Mouse (Mus musculus) brain, embryonic 14.5 days (tissue): ENCODE results near the gene Aagab. TPM values are rescaled to one million over a fixed set of nuclear protein-coding genes. Genes with fewer than 3 reads are reported as not detected.

Experiments used
- DNase-seq: peaks from one replicate; pipeline ENCODE4 v3.0.0-alpha.2; 2011; ENCODE audit warnings: low read depth
- CTCF ChIP-seq: fragments of 200-500 bp; IDR thresholded peaks from 2 replicates; pipeline ENCODE4 v1.5.1; 2012; ENCODE audit warnings: inconsistent platforms, mild to moderate bottlenecking, moderate library complexity, borderline replicate concordance; ENCODE audit not compliant: insufficient read depth, insufficient read length; ENCODE audit errors: extremely low read depth
- POLR2A ChIP-seq: fragments of 200-500 bp; IDR thresholded peaks from 2 replicates; pipeline ENCODE4 v1.6.1; 2012; ENCODE audit warnings: mild to moderate bottlenecking, inconsistent platforms, borderline replicate concordance; ENCODE audit not compliant: poor library complexity, insufficient read depth, insufficient read length, severe bottlenecking; ENCODE audit errors: extremely low read depth
- polyA plus RNA-seq: library from polyadenylated mRNA; depleted of rRNA; stranded (reverse); fragments of >200 nt; gene quantifications from 2 replicates; pipeline ENCODE4 v1.2.3, GENCODE M21; 2012; rRNA removed

Gene Aagab
- polyA plus RNA-seq: 24.9 and 27.9 TPM in 2 replicates

DNA sequence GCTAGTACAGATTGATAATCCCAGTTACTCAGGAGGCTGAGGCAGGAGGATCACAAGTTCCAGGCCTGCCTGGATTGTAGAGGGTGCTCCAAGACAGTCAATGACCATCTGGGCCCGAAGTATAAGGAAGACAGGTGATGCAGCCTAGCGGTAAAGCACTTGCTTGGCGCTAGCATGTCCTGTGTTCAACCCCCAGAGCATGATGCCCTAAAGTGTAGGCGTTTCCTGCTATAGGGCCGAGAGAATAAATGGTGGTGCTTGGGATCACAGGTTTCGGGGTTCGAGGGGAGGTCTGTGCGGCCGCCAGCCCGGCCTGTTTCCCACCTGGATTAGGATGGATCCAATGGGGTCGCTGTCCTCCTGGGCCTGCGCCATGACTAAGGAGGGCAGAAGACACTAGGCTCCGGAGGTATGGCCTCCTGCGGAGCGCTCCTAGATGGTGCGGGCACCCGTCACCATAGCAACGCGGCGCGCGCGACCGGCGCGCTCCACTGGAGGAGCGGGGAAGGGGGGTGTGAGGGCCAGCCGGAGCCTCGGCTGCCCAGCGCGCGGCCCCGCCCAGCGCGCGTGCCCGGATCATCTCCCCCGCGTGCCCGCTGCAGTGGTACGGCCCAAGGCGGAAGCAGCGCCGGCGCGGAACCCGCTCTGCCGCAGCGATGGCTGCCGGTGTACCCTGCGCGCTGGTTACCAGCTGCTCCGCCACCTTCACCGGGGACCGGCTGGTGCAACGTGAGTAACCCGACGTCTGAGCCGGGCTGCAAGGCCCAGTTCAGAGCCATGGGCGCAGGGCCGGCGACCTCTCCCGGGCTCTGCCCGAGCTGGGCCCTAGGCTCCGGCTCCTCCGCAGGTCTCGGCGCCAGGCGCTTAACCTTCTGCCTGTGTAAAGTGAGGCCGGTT is at the start of gene Aagab, which contains the start of gene Iqch:
Gene Aagab, plus strand, starts transcription at position 618 of the 897 bp plus-strand sequence.
Gene Iqch, minus strand, starts transcription at position 451 of the 897 bp plus-strand sequence.
- peak; percentile 98 for DNase-seq

DNA sequence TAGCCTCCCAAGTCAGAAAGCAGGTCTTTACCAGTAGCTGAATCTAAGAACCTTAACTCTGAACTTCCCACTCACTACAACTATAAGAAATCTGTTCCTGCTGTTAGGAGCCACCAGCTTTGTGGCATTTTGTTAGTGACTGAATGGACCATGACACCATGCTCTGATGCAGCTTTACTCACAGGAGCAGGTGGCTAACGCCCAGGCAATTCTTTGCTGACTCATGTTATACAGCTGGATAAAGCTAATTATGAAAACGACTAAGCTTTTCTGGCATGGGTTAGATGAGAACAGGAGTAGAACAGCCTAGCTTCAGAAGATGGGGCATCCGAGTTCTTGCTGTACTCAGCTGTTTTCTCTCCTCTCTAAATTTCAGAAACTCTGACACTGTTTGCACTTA is 48.8 kb upstream of the Aagab start:
- no peak for DNase-seq
- TF ChIP-seq POLR2A (no peak), CTCF (no peak)

More for the DNA sequence above, at the start of gene Aagab, which contains the start of gene Iqch:
- TF ChIP-seq POLR2A (peak; percentile 88), CTCF (no peak)

DNA sequence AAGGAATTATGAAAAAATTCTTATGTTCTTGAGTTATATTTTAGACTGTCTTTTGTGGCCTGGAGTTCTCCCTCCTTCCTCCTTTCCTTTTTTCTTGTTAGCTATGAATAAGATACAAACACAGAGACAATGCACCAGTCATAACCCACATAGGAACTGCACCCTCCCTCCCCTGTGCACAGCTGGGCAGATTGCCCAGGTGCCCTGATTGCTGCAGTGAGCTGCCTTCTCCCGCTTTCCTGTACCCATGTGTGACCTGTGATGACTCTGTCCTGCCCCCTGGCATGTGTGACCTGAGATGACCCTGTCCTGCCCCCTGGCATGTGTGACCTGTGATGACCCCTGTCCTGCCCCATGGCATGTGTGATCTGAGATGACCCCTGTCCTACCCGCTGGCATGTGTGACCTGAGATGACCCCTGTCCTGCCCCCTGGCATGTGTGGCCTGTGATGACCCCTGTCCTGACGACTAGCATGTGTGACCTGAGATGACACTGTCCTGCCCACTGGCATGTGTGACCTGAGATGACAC is 46.9 kb upstream of the Aagab start:
- TF ChIP-seq POLR2A (no peak), CTCF (no peak)
- DNase-seq: no peak

DNA sequence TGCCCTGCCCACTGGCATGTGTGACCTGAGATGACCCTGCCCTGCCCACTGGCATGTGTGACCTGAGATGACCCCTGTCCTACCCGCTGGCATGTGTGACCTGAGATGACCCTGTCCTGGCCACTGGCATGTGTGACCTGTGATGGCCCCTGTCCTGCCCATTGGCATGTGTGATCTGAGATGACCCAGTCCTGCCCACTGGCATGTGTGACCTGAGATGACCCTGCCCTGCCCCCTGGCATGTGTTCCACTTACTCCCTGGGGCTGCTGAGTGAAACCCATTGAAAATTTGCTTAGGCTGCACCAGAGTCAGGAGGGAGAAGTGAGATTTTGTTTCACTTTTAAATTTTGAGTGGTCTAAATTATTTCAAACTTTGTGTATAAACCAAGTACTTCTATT is 46.1 kb upstream of the Aagab start:
- no peak for DNase-seq
- TF ChIP-seq POLR2A (no peak), CTCF (no peak)

DNA sequence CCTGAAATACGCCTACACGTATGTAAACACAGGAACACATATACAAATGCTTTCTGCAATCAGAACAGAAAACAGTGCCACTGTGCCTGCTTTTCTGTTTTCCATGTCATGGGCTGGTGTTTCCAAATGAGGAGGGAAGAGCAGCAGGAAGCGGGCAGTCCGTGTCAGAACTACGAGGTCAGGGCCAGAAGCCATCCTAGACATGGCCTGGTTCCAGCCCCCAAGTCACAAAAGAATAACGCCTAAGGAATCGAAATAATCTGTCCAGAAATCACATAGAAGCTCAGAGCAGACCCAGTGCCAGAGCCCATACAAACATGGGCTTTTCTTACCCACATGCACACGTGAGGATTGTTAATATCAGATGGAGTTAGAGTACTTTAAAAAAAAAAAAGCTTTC is 45.5 kb upstream of the Aagab start:
- TF ChIP-seq POLR2A (no peak), CTCF (no peak)
- DNase-seq: no peak

DNA sequence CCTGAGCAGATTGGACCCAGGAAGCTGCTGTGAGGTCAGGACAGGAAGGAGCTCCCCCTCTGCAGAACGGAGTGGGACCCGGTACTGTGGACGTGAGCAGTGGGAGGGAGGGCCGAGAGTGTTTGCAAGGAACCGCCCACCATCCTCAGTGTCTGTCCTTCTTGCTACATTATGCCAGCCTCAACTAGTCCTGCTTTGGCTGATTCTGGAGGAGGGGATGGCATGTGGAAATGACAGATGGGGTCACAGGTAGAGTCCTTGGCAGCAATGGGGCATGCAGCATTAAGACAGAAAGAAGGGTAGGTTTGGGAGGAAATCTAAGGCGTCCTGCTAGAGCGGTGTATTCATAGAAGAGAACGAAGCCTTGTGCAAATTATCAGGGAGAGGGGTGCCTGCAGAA is 40.5 kb upstream of the Aagab start:
- DNase-seq: no peak
- TF ChIP-seq POLR2A (no peak), CTCF (no peak)

DNA sequence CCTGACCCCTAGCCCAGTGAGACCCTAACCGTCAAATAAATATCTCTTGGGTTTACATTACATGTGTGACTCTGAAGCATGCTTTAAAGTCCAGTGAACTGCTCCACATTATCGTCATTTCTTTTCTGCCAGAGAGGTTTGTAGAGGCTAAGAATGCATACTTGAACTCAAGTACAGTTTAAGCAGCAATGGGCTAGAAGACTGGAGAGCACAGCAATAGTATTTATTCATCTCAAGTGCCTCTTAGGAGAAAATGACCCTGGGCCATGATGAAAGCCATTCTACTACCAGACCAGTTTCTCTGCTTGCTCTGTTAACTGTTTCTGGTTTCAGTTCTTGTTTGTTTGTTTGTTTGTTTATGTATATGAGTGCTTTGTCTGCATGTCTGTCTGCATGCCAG is 39.0 kb upstream of the Aagab start:
- DNase-seq: peak; percentile 30
- no peak for TF ChIP-seq CTCF
- no peak for TF ChIP-seq POLR2A

DNA sequence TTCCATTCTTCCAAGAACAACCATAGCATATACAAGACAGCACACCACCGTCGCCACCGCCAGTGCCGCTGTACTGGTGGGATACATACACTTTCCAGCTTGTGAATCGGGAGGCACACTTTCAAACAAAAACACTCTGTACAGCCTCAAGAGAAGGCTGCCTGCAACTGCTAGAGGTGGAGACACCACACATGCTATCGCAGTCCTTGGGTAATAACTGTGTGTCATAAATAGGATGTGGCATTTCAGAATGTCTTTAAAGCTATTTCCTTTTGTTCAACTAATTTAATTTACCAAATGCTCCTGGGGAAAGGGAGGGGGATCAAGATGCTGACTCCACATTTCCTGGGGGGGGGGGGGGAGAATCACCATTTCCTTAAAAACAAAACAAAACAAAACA is 34.1 kb upstream of the Aagab start:
- peak; percentile 56 for DNase-seq
- TF ChIP-seq CTCF: no peak
- no peak for TF ChIP-seq POLR2A

DNA sequence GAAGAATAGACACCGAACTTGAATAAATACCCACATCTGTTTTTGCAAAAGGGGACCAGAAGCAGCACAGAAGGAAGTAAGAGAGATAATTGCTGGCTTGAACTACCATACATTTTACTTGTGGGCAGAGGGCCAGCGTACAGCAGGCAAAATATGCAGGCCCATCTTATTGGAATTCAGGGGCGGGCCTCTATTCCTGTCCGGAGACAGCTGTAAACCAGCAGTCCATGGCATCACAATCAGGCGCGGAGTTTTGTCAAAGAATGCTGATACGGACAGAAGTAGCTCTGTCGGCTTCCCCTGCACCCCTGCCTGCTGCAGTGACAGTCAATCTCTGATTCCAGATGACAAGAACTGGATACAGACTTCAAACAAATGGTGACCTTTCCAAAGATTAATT is 33.7 kb upstream of the Aagab start:
- DNase-seq: peak; percentile 79
- no peak for TF ChIP-seq CTCF

DNA sequence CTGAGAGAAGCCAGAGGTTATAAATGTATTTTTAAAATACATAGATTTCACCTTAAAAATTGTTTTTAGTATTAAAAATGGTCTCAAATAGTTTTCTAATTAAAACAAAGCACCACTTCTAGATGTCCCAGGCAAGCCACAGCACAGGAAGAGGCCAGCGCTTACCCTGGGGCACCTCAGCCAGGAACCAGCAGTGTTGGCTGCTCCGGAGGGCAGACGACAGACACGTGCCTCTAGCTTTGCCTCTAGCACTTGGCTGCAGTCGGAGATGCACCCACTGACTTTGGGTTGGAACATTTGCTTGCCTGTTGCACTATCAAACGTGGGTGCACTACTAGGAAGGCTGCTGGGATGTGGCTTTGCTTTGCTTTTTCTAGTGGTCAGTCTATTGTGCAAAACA is 30.6 kb upstream of the Aagab start:
- no peak for TF ChIP-seq CTCF
- no peak for TF ChIP-seq POLR2A
- DNase-seq: no peak

DNA sequence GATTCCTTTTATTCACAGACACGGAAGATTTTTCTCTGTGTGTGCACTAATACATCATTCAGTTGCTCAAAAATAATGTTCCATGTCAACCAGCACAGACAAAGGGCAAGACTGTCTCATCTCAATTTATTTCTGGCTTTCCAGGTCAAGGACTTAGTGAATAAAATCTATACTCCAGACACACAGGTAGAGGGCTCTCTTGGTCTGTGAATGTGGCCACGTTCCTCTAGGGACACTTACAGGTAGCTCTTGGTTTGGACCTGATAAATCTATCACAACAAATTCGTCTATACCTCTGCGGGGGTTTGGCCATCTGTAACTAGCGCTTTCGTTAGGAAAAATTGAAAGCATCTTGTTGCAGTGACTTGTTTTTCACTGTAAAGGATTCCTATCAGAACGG is 29.6 kb upstream of the Aagab start:
- TF ChIP-seq POLR2A (no peak), CTCF (peak; percentile 5; the same call in 1 of the 2 replicates)
- no peak for DNase-seq

DNA sequence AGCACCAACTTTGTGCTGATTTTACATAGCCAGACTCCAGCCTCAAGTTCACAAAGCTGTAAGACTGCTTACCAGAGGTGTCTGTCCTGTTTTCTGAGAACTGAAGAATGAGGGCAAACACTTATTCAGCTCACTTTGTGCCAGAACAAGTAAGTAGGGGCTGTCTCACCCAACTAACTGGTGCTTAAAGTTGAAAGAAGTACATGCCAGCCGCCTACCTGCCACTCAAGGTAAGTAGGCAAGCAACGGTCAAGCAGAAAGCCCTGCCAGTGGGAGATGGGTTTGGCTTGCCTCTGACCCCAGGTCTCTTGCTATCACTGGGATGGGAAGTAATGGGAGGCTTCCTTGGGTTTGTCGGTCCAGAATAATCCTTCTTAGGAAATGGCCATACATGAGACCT is 25.0 kb upstream of the Aagab start:
- no peak for DNase-seq
- no peak for TF ChIP-seq CTCF
- no peak for TF ChIP-seq POLR2A

DNA sequence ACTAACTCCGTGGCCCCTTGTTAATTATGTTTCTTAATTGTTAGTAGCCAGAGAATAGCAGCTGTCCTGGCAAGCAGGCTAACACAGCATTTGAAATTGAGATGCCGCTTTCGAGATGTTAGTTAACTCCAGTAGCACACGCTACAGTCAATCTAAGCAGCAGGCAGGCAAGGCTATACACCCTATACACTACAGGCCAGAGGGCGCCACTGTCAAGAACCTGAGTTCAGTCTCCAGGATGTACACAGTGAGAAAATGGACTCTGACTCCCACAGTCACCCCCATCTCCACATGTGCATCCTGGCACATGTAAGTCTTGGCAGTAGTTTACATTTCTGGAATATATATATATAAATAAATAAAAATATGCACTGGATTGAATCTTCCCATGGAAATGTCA is 22.8 kb upstream of the Aagab start:
- TF ChIP-seq POLR2A (no peak), CTCF (no peak)
- DNase-seq: no peak

DNA sequence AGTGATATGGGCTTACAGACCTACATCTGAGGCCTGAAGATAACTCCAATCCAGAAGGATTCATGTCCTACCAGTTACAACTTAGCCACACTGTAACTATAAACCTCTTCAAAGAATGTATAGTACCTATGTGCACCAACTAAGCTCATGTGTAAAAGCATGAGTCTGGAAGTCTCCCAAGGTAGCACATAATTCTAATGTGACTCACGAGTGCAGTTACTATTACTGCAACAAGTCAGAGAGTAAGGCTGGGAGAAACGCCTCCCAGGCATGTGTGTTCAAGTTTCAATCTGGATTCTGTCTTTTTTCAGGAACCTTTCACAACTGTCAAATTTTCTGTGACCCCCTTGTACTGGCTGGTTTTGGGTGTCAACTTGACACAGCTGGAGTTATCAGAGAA is 22.4 kb upstream of the Aagab start:
- no peak for DNase-seq
- TF ChIP-seq POLR2A: no peak
- TF ChIP-seq CTCF: no peak
